Mouse (Mus musculus): ENCODE results near the gene D830030K20Rik. TPM values are rescaled to one million over a fixed set of nuclear protein-coding genes. Genes with fewer than 3 reads are reported as not detected.
A peak's percentile ranks its signal among the peaks of the same experiment; 100 is the strongest.
"Not testable (repeated sequence)": the region's sequence is repeated elsewhere in the genome, so short reads cannot be mapped to it uniquely, and the experiment has no call there.

D830030K20Rik gene
- 9.2 and 11.6 TPM in 2 replicates for polyA plus RNA-seq (2012; rRNA removed)

GRCm38 (mm10) chr14:3208272-3209152 lies at the start of gene D830030K20Rik:
Gene D830030K20Rik, plus strand, starts transcription at chr14:3208488.
- DNase-seq (ENCODE audit: low read depth), result peak; percentile 9

- DNase-seq (ENCODE audit: low read depth), result not testable (repeated sequence)
These were observed 20.3 kb upstream of the D830030K20Rik start, which contains the start of gene Gm5795 for GRCm38 (mm10) chr14:3187955-3188354. Gene Gm5795, plus strand, starts transcription at chr14:3188255.

GRCm38 (mm10) chr14:3209367-3209766 lies 1.1 kb downstream of the D830030K20Rik start:
- DNase-seq (ENCODE audit: low read depth), result peak; percentile 52
- TF ChIP-seq CTCF (IDR thresholded peaks at IDR 0.05; ENCODE audit: borderline replicate concordance, extremely low read depth, insufficient read depth, insufficient read length), result peak; percentile 53; the same call in 1 of the 2 replicates

GRCm38 (mm10) chr14:3262531-3262930 lies 54.2 kb downstream of the D830030K20Rik start:
- not testable (repeated sequence) for DNase-seq (ENCODE audit: low read depth)

Other genes starting within 250 kb of the D830030K20Rik start
- not detected in 2 replicates for gene Gm2888, start 178.5 kb upstream of the D830030K20Rik start, polyA plus RNA-seq (2012; rRNA removed)
- gene Gm2897, start 159.2 kb upstream of the D830030K20Rik start, polyA plus RNA-seq (2012; rRNA removed), result 14.8 and 15.8 TPM in 2 replicates
- 0.20 TPM in 1 of 2 replicates, not detected in the other for gene Gm10340, start 74.5 kb upstream of the D830030K20Rik start, polyA plus RNA-seq (2012; rRNA removed)
- gene Gm5795, start 20.2 kb upstream of the D830030K20Rik start, polyA plus RNA-seq (2012; rRNA removed), result 0.44 and 0.45 TPM in 2 replicates
- gene Gm2956, start 124.1 kb downstream of the D830030K20Rik start, polyA plus RNA-seq (2012; rRNA removed), result 0.18 and 0.38 TPM in 2 replicates
- not detected in 2 replicates for gene Gm10413, start 186.6 kb downstream of the D830030K20Rik start, polyA plus RNA-seq (2012; rRNA removed)
- 6.1 and 6.5 TPM in 2 replicates for gene Gm10409, start 204.1 kb downstream of the D830030K20Rik start, polyA plus RNA-seq (2012; rRNA removed)
- gene Gm3005, start 219.6 kb downstream of the D830030K20Rik start, polyA plus RNA-seq (2012; rRNA removed), result 9.0 and 9.1 TPM in 2 replicates
- not detected in 2 replicates for gene Gm10408, start 240.9 kb downstream of the D830030K20Rik start, polyA plus RNA-seq (2012; rRNA removed)